Mouse (Mus musculus) cerebellum, adult 9-11 months (tissue): ENCODE data around the gene Rpain.

Source experiments
- DNase-seq: peaks from one replicate; pipeline ENCODE4 v3.0.0; 2022

Gene Rpain

DNA sequence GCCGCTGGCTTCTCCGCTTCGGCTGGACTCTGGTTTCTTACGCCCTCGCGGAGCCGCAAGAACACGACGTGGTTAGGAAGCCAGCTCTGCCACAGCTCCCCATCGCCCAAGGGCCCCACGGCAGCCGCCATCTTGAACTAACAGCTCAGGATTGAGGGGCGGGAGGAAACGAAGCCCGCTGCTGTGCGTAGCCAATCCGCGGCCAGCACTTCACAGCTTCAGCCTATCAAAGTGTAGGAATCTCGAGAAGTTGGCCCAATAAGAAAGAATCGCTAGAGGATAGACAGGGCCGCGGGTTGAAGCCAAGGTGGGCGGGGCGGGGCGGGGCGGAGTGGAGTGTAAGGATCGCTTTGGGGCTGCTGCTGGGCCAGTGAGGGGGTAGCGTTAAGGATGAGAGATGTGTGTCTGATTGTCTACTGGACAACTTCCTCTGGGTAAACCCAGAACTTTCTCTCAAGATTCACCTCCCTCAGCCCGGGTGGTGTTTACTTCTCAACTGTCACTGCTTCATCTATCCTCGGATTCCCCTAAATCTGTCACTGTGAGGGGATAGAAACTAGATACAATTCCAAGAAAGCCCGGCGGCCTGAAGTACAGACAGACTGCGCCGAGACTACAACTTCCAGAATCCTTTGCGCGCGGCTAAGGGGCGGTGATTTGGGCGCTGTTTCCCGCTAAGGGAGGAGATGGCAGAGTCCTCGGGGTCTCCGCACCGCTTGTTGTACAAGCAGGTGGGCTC lies at the start of gene Rpain, which contains the start of gene Nup88:
Gene Rpain, plus strand, starts transcription at position 393 of the 739 bp plus-strand sequence.
Gene Nup88, minus strand, starts transcription at position 153 of the 739 bp plus-strand sequence.
- peak; percentile 95 for DNase-seq

DNA sequence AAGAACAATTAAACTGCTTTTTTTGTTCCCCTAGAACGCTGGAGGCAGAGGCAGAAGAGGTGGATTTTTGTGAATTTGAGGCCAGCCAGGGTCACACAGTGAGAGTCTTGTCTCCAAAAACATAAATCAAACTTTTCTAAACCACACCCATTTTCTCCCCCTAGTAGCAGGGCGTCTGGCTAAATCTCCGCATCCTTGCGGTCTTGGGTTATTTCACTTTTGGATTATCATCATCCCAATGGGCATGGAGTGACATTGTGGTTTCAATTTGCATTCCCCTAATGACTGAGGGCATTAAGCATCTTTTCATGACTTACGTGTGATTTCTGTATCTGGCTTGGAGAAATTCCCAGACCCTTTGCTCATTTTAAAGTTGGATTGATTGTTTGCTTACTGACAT lies 38.6 kb upstream of the Rpain start:
- DNase-seq, result no peak

DNA sequence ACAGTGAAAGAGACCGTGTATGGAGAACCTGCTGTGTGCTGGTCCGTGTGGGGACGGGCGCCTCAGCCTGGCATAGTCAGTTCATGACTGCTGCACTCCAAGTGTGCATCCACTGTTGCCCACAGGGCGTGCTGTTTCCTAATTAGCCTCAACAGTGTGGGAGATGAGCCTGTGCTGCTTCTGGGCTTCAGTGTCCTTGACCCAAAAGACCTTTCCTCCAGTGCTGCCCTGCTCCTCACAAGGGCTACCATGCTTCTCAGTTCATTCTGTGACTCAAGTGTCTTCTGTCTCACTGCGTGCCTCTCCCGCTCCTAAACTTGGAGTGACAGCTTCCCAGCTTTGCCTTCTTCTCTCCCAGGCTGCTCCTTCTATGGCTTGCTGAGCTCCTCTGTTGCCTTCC lies 34.7 kb upstream of the Rpain start:
- no peak for DNase-seq

DNA sequence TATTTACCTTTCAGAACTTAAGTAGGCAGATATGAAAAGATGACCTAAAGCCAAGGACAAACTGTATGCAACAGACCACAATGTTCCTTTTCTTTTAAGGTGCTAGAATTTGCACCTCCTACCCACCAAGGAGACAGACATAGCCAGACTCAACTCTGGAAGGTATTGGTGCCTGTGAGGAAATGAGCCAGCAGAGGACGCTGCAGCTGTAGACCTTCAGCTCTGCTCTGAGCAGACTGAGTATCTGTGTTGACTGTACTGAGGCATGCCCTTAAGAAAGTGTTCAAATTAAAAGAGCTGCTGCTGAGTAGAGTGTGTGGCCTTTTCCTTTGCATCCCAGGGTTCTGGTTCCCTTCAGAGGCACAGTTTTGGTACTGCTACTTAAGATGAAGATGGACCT lies 27.4 kb upstream of the Rpain start:
- no peak for DNase-seq

DNA sequence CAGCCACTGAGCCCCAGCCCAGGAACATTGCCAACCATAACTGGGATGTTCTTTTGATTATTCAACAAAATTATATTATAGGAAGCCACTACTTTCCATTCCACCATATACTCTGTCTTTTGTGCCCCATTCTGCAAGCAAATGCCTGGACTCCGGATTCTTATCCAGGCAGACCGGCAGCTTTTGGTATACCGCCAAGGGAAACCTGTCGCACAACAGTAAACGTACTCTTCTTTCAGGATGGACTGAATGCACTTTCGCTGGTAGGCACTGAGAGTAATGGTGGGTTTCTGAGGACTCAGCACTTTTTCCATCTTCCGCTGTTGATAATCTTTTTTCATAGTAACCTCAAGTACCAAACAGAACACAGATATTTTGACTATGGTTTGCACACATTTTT lies 26.4 kb upstream of the Rpain start:
- DNase-seq, result no peak

DNA sequence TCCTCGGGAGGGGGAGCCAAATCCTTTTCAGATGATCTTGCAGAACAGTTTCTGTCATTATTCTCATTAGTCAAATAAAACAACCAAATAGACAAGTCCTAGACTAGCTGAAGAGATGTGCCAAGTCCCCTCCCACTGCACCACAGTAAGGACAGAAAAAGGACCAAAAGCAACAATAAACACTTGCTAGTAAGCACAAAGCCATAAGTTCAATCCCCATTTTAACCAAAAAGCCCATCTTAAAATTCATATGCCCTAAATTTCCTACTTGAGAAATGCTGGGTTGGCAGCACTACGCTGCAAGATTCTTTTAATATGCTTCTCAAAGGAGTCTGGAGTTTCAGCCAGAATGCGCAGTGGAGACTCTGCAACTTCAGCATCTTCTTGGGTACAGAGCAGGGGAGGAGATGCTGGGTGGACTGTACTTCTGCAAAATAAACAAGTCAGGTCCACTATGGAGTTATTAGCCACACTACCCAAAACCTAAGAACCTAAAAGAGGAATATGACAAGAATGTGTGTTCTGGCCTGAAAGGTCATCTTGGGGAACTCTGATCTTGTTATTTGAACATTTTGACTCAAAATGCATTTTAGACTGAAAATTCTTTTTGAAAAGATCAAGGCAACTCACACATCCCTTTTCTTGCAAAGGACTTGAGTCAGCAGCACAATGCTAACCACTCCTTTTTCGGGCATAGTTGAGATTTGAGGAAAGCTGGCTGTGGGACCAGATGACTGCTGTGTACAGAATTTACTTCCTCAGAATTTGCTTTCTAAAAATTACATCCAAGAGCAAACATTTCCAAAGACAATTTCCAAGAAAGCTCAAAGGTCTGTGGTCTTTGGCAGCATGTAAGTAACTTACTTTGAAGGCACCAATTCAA lies 24.8 kb upstream of the Rpain start:
- DNase-seq, result no peak

DNA sequence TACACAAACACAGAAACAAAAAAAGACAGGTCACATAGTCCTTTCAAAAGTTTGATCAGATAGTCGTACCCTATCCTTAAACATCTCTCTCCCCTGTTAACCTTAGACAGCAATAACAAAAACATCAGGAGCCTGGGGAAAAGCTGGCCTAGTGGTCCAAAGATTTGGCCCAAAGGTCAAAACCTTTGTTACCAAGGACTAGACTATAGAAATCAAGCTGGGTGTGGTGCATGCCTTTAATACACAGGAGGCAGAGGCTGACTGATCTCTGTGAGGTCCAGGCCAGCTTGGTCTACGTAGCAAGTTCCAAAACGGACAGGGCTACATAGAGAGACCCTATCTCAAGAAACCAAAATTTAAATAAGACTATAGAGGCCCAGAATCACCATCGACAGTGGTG lies 15.3 kb upstream of the Rpain start:
- no peak for DNase-seq

DNA sequence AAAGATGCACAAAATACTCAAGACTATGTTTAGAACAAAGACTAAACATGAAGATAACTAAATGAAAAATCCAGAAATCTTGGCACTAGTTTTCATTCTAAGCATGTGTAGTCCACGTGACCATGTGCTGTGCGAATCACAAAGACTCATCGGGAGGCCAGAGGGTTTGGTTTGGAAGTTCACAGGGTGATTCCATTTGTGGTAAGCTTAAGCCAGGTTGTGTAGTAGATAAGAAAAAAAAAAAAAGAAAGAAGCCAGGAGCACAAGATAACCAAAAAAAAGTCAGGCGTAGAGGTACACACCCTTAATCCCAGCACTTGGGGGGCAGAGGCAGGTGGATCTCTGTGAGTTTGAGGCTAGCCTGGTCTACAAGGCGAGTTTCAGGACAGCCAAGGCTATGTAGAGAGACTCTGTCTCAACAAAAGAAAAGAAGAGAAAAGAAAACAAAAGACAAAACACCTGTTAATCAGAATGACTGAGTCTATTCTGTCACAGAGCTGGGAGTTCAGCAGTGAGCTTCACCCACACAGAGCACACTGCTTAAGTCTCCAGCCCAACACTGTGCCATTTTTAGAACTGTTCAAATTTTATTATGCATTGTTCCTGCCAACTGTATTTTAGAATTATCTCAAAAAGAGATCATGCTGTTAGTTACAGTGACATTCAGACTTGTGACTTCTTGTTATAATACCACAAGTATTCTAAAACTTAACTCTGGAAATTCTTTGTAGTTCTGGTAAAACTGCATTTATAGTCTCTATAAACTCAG lies 9.0 kb upstream of the Rpain start:
- no peak for DNase-seq

DNA sequence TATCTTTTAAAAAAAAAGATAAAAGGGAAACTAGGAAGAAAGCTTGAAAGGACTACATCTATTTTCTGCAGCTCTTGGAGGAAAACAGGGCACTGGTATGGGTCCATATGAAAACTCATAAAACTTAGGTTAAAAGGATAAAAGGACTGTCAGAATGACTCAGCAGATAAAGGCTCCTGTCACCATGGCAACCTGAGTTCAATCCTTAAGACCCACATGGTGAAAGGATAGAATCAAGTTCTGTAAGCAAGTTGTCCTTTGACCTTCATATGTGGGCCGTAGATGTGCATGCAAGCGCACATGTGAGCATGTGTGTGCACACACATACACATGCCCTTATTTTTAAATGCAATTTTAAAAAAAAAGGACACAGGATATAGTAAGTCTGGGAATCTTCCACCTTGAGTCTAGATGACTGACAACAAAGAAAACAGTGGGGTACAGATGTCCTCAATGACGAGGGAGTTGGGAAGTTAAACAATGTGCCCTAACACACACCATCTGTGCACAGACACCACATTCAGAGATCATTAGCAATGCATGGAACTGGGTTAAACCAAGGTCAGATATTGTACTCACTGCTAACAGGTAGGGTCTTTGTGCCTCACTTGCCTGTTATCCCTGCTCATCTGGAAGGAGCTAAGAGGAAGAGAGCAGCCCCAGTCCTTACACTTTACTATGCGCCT lies 5.6 kb upstream of the Rpain start:
- DNase-seq, result no peak

DNA sequence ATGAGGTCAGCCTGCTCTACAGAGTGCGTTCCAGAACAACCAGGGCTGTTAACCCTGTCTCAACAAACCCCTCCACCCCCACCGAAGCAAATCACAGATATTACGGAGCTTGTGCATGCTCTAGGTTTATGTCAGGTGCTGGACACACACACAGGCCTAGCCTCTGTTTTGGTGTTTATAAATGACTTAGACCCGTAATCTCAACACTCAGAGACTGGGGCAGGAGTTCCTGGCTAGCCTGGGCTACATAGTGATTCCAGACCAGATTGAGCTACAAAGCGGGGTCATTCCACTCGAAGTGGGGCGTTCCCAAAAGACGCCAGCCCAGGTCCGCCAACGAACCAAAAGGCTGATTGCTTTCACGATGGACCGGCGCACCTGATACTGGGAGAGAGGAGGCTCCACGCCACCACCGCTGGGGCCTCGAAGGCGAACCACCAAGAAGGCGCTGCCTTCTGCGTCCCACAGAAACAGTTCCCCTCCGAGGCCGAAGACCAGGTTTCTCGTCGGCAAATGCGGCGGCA lies 680 bp upstream of the Rpain start:
- DNase-seq, result no peak

DNA sequence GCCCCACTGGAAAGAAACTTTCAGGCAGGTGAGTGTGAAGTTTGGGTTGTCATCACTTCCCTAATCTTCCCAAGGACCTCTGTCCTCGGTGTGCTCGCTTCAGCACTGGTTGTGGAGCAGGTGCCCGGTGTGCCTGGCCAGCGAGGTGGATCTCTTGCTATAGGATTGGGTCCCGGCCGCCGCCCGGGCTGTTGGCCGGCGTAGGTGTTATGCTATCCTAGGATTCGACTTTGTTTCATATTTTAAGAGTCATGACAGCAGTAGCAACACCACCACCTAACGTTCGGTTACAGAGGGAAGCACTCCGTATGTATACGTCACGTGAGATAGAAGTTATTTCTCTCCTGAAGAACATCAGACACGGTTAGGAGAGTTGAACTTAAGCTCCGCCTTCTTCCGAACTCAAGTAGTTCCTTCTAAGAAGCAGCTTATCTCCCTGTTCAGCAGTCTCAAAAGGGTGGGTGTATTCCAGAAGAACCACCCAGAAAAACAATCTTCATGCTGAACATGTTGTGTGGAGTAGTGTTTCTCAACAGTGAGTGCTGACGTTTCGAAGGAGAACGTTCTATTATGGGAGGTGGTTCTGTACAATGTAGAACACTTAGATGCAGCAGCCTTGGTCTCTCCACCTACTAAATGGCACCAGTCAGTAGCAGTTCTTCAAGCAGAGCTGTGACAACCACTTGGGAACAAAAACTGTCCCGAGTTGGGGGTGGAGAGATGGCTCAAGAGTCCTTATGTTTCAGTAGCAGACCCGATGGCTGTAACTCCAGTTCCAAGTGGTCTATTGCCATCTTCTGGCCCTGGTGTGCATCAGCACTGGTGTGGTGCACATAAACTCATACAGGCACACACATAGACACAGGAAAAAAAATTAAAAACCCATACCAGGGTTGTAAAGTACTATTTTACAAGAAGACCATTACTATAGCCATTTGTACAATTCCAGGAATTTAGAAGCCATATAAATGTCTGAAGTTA lies 837 bp downstream of the Rpain start:
- DNase-seq, result peak; percentile 40

DNA sequence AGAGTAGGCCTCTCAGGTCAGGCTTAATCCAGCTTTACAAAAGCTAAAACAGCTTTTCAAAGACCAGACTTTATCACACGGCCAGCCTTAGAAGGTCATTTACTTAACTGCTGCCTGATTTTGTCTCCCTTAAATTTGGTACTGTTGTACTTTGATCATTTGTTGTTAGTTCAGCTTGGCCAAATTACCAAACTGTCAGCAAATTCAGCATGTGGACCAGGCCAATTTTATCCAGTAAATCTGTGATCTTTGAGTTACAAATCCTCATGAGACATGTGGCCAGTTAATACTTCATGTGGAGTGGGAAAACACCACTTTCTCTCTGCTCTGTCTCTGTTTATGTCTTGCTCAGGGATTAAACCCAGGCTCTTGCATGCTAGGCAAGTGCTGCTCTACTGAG lies 2.6 kb downstream of the Rpain start:
- no peak for DNase-seq

DNA sequence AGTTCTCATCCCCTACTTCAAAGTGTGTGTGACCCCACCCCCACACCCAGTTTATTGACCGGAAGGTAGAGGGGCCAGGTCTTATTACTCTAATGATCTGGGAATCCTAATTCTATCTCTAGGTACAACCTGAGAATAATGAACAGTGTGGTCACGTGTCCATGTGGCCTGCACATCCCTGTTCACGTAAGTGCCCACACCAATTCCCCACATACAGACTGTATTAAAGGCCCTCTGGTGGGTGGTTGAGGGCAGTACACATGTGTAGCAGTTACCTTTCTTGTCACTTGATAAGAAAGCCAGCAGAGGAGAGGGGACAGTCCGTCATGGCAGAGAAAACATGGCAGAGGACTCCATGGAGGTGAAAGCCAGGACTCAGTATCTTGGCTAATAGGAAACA lies 3.9 kb downstream of the Rpain start:
- no peak for DNase-seq

DNA sequence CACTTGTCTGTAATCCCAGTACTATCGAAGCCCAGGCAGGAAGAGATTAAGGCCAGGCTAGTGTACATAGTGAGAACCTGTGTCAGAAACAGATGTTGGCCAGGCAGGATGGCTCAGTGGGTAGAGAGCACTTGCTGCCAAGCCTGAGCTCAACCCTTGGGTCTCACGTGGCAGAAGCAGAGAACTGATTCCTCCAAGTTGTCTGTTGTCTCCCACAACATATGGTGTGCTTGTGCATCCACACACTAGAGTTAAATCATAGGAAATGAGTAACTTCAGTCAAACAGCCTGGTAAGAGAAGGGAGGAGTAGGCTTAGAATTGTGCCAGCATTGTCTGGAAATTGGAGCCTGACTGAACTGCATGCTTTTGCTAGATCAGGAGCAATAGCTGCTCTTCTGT lies 5.2 kb downstream of the Rpain start:
- DNase-seq, result no peak

DNA sequence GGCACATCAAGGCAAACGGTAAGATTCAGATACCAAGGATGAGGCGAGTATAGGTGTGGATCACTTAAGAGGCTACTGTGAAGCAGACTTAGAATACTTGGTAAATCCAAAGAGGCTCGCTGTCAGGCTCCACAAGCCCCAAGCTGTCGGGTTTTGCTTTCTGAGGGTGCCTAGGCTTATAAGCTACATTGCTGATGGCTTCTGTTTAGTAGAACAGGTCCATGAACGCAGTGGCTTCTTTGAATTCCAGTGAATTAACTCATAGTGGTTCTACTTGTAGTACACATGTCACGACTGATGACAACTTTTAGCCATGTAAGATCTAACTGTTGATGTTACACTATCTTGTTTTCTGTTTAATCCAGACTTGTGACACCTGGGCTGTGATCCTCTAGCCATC lies 7.3 kb downstream of the Rpain start:
- no peak for DNase-seq

DNA sequence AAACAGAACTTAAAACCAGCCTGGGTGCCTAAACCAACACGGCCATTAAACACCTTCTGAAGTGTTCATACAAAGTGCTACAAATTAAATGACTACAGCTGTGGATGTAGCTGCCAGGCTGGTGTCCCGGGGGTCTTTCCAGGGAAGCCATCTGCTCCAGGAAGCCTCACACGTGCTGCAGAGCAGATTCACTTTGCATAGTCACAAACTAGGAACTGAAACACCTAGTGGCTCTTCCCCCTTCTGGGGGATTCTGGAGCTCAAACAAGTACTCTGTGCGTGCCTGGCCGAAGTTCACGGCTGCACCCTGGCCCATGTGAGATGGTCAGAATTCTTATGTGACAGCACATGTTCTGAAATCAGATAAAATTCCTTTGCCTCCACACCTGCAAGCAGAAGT lies 10.2 kb downstream of the Rpain start:
- no peak for DNase-seq

DNA sequence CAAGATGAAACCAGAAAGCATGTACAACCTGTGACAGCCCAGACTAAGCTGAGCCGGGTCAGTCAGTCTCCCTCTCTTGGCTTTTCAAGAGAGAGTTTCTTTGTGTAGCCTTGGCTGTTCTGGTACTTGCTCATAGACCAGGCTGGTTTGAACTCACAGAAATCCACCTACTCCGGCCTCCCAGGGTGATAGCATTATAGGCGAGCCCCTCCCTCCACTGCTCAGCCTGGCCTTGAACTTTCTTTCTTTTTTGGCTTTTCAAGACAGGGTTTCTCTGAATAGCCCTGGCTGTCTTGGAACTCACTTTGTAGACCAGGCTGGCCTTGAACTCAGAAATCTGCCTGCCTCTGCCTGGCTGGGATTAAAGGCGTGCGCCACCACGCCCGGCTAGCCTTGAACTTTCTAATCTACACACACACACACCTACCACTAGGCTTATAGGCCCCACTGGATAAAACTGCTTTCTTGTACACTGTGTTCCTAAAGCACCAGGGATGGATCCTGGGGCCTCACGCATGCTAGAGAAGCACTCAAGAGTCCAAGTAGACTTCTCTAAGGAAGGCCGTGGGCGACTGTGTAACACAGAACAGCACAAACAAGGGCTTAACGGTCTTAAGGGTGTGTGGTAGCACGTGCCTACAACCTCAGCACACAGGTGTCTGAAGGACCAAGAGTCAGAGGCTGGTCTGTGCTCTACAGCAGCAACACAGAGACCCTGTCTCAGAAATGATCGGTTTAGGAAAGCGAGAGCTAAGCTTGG lies 10.9 kb downstream of the Rpain start:
- DNase-seq, result no peak

DNA sequence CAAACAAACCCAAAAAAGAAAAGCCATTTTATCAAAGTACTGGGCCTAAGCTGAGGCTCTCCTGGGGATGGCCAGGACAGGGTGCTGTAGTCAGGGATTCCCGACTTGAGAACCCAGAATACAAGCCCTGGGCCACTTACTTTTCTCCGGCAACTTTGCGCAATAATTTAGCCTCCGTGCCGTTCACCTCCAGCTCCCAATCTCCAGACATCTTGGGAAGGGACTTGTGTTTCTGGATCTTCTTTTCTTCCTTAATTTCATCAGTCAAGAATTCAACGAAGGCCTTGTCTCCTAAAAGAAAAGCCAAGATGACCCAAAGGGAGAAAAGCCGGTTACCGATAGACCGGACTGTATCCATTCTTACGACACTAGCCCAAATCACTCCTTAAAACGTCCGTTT lies 12.0 kb downstream of the Rpain start:
- DNase-seq, result no peak

DNA sequence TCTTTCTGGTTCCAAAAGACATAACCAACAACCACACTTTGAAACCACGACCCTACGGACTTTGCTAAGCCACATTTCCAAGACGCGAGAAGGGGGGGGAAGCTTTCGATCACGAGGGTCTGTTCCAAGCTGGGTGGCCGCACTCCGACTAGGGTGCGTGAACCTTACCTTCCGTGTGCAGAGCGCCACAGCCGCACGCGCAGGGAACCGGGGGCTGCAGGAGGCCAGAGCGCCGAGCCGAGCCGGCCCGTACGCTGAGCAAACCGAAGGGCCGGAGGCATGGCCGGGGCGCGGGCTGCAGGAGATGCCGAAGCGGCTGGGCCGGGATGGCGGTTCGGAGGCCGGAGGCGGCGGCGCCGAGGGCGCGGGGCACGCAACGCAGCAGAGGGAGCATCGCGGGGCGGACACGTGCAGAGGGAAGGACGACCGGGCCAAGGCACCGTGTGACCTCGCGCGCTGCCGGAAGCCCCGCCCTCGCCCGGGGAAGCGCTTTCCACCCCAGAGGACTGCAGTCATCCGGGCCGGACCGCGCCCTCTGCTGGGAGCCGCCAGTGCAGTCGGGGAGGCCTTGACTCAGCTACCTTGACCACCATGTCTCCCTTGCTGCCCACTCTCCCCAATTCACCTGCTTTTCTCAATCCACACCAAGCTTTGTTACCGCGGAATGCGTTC lies 12.7 kb downstream of the Rpain start, which contains the start of gene C1qbp:
Gene C1qbp, minus strand, starts transcription at position 470 of the 672 bp plus-strand sequence.
- DNase-seq, result peak; percentile 92

DNA sequence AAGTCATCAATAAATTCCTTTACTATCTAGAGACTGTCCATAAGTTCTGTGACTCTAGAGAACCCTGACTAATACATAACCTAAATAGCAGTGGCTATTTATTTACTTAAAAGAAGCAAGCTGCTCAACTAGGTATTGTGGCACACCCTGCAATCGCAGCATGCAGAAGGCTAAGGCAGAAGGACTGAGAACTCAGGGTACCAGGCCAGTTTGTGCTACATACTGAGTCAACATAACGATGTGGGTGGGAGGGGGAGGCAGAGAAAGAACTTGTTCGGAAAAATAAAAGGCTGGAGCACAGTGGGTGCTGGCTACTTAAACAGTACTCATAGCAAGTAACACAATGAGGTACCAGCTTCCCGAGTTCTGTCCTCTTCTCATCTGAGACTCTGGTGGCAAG lies 31.2 kb downstream of the Rpain start:
- no peak for DNase-seq
